Mouse (Mus musculus): Measurements from ENCODE around the gene Ptov1. TPM values are rescaled to one million over a fixed set of nuclear protein-coding genes. Genes with fewer than 3 reads are reported as not detected.
A peak's percentile ranks its signal among the peaks of the same experiment; 100 is the strongest.

The Ptov1 gene
- polyA plus RNA-seq, 1 experiment, result 66.2 TPM

- under 1% methylated on average over 34 of the region's 34 CpGs for WGBS
Observed at GRCm38 (mm10) chr7:44895593-44896434, 26.2 kb upstream of the Ptov1 start, which contains the start of gene Fuz. Gene Fuz (plus strand): TSS chr7:44896079.

GRCm38 (mm10) chr7:44895206-44895592 is 25.6 kb upstream of the Ptov1 start:
- WGBS, result 51% methylated on average over 7 of the region's 7 CpGs
- no peak for DNase-seq (ENCODE audit: low read depth in 1 of 2, low spot score in 2 of 2)
- Histone ChIP-seq H3K4me3 (ENCODE audit: extremely low read depth, insufficient read depth, insufficient read length) (0 out of 2 replicates have a peak overlapping the region, but pooled peaks have one; percentile 92), H3K4me1 (ENCODE audit: control insufficient read depth, insufficient read depth, insufficient read length) (peaks cover 10% of the 10 kb centered on the region), H3K36me3 (ENCODE audit: control insufficient read depth, insufficient read depth, low read length) (peaks cover 2% of the 10 kb centered on the region), H3K27ac (ENCODE audit: insufficient read depth, low read length) (no peak overlapping the region), H3K27me3 (ENCODE audit: control insufficient read depth, insufficient read depth, low read length) (no peaks in the 10 kb centered on the region)
- TF ChIP-seq CTCF (IDR thresholded peaks at IDR 0.05; ENCODE audit: extremely low read depth, insufficient read depth, insufficient read length, insufficient replicate concordance) (no peak), POLR2A (IDR thresholded peaks at IDR 0.05; ENCODE audit: low read depth, low read length) (no peak)

More at GRCm38 (mm10) chr7:44895593-44896434, 26.2 kb upstream of the Ptov1 start, which contains the start of gene Fuz:
- peak; percentile 29; the same call in 1 of the 2 replicates for TF ChIP-seq CTCF (IDR thresholded peaks at IDR 0.05; ENCODE audit: extremely low read depth, insufficient read depth, insufficient read length, insufficient replicate concordance)
- TF ChIP-seq POLR2A (IDR thresholded peaks at IDR 0.05; ENCODE audit: low read depth, low read length), result no peak
- H3K27me3 ChIP-seq (ENCODE audit: control insufficient read depth, insufficient read depth, low read length), result no peaks in the 10 kb centered on the region
- peak; percentile 82 to 92 for DNase-seq (ENCODE audit: low read depth in 1 of 2, low spot score in 2 of 2)
- H3K4me1 ChIP-seq (ENCODE audit: control insufficient read depth, insufficient read depth, insufficient read length), result peaks cover 10% of the 10 kb centered on the region
- H3K27ac ChIP-seq (ENCODE audit: insufficient read depth, low read length), result peak within 1 kb of the TSS; percentile 83
- peaks cover 2% of the 10 kb centered on the region for H3K36me3 ChIP-seq (ENCODE audit: control insufficient read depth, insufficient read depth, low read length)
- peak within 1 kb of the TSS; percentile 92 for H3K4me3 ChIP-seq (ENCODE audit: extremely low read depth, insufficient read depth, insufficient read length)

- H3K4me1 ChIP-seq (ENCODE audit: control insufficient read depth, insufficient read depth, insufficient read length), result peaks cover 10% of the 10 kb centered on the region
- H3K27me3 ChIP-seq (ENCODE audit: control insufficient read depth, insufficient read depth, low read length), result no peaks in the 10 kb centered on the region
- DNase-seq (ENCODE audit: low read depth in 1 of 2, low spot score in 2 of 2), result no peak
- H3K36me3 ChIP-seq (ENCODE audit: control insufficient read depth, insufficient read depth, low read length), result peaks cover 2% of the 10 kb centered on the region
- 92% methylated on average over 3 of the region's 3 CpGs for WGBS
- no peak overlapping the region for H3K27ac ChIP-seq (ENCODE audit: insufficient read depth, low read length)
- H3K4me3 ChIP-seq (ENCODE audit: extremely low read depth, insufficient read depth, insufficient read length), result no peak overlapping the region
- TF ChIP-seq POLR2A (IDR thresholded peaks at IDR 0.05; ENCODE audit: low read depth, low read length) (no peak), CTCF (IDR thresholded peaks at IDR 0.05; ENCODE audit: extremely low read depth, insufficient read depth, insufficient read length, insufficient replicate concordance) (no peak)
Observed at GRCm38 (mm10) chr7:44894175-44894574, 24.6 kb upstream of the Ptov1 start.

GRCm38 (mm10) chr7:44893197-44893596 is 23.6 kb upstream of the Ptov1 start:
- Histone ChIP-seq H3K27me3 (ENCODE audit: control insufficient read depth, insufficient read depth, low read length) (no peaks in the 10 kb centered on the region), H3K4me3 (ENCODE audit: extremely low read depth, insufficient read depth, insufficient read length) (no peak overlapping the region), H3K36me3 (ENCODE audit: control insufficient read depth, insufficient read depth, low read length) (no peaks in the 10 kb centered on the region), H3K4me1 (ENCODE audit: control insufficient read depth, insufficient read depth, insufficient read length) (peaks cover 8% of the 10 kb centered on the region), H3K27ac (ENCODE audit: insufficient read depth, low read length) (no peak overlapping the region)
- no peak for DNase-seq (ENCODE audit: low read depth in 1 of 2, low spot score in 2 of 2)
- TF ChIP-seq CTCF (IDR thresholded peaks at IDR 0.05; ENCODE audit: extremely low read depth, insufficient read depth, insufficient read length, insufficient replicate concordance), result no peak
- TF ChIP-seq POLR2A (IDR thresholded peaks at IDR 0.05; ENCODE audit: low read depth, low read length), result no peak
- 69% methylated on average over 8 of the region's 8 CpGs for WGBS

- Histone ChIP-seq H3K4me3 (ENCODE audit: extremely low read depth, insufficient read depth, insufficient read length) (peak within 1 kb of the TSS; percentile 92), H3K4me1 (ENCODE audit: control insufficient read depth, insufficient read depth, insufficient read length) (peaks cover 8% of the 10 kb centered on the region), H3K27ac (ENCODE audit: insufficient read depth, low read length) (peak within 1 kb of the TSS; percentile 99), H3K36me3 (ENCODE audit: control insufficient read depth, insufficient read depth, low read length) (no peaks in the 10 kb centered on the region), H3K27me3 (ENCODE audit: control insufficient read depth, insufficient read depth, low read length) (no peaks in the 10 kb centered on the region)
- peak; percentile 76 to 80 for DNase-seq (ENCODE audit: low read depth in 1 of 2, low spot score in 2 of 2)
- TF ChIP-seq POLR2A (IDR thresholded peaks at IDR 0.05; ENCODE audit: low read depth, low read length), result peak; percentile 57
- TF ChIP-seq CTCF (IDR thresholded peaks at IDR 0.05; ENCODE audit: extremely low read depth, insufficient read depth, insufficient read length, insufficient replicate concordance), result no peak
- WGBS, result under 1% methylated on average over 56 of the region's 56 CpGs
Observed at GRCm38 (mm10) chr7:44892276-44892921, 22.8 kb upstream of the Ptov1 start, which contains the start of gene Med25. Gene Med25 (minus strand): TSS chr7:44892712.

- Histone ChIP-seq H3K4me1 (ENCODE audit: control insufficient read depth, insufficient read depth, insufficient read length) (peaks cover 5% of the 10 kb centered on the region), H3K27me3 (ENCODE audit: control insufficient read depth, insufficient read depth, low read length) (no peaks in the 10 kb centered on the region), H3K27ac (ENCODE audit: insufficient read depth, low read length) (no peak overlapping the region), H3K4me3 (ENCODE audit: extremely low read depth, insufficient read depth, insufficient read length) (peak overlapping the region; percentile 92), H3K36me3 (ENCODE audit: control insufficient read depth, insufficient read depth, low read length) (no peaks in the 10 kb centered on the region)
- DNase-seq (ENCODE audit: low read depth in 1 of 2, low spot score in 2 of 2), result no peak
- WGBS, result 30% methylated on average over 6 of the region's 6 CpGs
- TF ChIP-seq CTCF (IDR thresholded peaks at IDR 0.05; ENCODE audit: extremely low read depth, insufficient read depth, insufficient read length, insufficient replicate concordance) (no peak), POLR2A (IDR thresholded peaks at IDR 0.05; ENCODE audit: low read depth, low read length) (no peak)
Observed at GRCm38 (mm10) chr7:44891611-44892010, 22.0 kb upstream of the Ptov1 start.
